Mouse (Mus musculus) layer of hippocampus, adult 11-12 months (tissue): ENCODE measurements around the gene Olfr218.
"Not testable (repeated sequence)": the region's sequence is repeated elsewhere in the genome, so short reads cannot be mapped to it uniquely, and the experiment has no call there.

Source experiments
- DNase-seq: peaks from one replicate; pipeline ENCODE4 v3.0.0; 2022; ENCODE audit warnings: low spot score

Gene Olfr218

DNA sequence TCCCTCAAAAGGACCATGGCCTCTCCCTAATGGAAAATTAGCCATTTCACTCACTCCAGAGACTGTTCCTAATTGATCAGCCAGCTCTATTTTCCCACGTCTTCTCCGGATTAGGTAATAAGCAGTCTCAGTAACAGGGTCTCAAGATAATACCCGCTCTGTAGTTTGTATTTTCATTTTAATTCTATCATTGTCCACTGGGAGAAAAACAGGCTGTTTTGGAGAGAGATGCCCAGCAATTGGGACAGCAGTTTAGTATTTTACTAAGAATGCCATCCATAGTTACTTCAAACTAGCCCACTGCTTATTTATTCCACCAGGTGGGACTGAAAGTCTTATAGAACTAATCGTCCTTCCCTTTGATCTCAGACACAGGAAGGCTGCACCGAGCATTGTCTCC lies at the start of gene Olfr218:
Gene Olfr218, plus strand, starts transcription at position 301 of the 400 bp plus-strand sequence.
- DNase-seq: no peak

DNA sequence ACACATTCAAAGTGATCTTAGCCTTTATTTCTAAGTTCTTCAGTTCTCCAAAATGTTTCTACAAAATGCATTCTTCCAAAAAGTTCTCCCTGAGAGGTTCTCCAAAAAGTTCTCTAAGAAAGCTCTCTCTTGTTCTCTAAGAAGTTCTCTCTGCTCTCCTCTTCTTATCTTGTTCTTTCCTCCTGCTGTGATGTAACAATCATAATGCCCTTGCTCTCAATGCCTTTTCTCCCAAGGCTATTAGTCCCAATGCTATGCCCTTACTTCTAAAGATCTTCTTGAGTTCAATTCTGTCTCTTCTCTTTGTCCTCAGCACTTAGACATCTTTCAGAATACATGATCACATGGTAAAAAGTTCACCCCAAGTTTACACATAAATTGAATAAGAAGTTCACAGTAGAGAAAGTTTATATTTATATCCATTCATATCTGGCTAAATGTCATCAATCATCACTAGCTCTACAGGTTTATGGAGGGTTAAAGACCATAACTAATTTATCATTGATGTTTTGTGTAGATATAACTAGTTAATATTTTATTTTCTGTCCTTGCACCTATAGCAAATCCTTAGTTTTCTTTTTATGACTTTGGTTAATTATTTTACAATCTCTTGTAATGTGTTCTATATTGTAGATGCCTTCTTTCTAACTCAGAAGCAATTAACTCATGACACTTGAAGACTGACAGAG lies 23.3 kb upstream of the Olfr218 start:
- no peak for DNase-seq

DNA sequence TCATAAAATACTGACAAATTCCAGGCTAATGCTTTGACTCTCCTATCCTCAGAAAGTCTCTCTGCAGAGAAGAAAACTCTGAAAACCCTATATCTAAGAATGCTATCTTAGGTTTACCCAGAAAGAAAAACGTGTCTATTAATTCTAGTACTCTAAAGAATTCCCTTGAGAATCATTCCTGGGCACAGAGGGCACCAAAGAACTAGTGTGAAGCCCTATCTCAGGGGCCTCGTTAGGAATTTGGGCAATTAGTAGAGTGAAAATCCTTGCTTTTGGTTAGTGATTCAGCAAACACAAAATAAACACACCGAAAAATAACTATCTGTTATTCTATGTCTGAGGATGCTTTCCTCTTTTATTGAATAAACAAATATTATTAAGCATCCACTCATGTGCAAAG lies 7.1 kb upstream of the Olfr218 start, which contains the start of gene Olfr1406:
Gene Olfr1406, minus strand, starts transcription at position 101 of the 400 bp plus-strand sequence.
- no peak for DNase-seq

DNA sequence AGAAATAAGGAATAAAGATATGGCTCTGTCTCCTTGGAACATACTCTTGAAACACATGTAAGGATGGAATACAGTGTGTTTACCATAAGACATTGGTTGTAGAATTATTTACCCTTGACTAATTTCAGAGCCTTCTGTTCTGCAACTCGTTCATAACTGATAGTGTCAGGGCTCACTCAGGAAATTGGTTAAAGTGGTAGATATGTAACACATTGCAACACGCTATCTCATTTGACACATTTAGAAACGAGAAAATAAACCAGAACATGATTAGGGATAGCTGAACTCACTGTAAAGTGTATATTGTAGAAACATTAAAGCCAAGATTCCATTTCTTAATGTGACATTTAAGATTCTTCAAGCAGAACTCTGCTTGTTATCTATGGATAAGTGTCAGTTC lies 5.5 kb upstream of the Olfr218 start:
- DNase-seq: no peak

DNA sequence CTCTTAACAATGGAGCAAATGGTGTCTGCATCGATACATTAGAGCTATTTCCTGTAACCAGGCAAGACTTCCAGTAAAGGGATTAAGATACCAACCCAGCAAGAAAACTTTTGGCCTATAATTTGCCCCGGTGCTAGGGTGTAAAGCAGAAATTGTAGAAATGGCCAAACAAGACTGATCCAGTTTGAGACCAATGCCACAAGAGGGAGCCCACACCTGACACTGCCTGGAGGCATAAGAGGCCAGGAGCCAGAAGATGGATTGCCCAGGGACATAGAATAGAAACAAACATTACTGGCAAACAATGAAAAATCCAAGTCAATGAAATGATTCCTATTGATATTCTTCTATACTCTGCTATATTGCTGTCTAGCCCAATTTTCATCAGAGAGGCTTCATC lies 1.2 kb upstream of the Olfr218 start:
- no peak for DNase-seq

DNA sequence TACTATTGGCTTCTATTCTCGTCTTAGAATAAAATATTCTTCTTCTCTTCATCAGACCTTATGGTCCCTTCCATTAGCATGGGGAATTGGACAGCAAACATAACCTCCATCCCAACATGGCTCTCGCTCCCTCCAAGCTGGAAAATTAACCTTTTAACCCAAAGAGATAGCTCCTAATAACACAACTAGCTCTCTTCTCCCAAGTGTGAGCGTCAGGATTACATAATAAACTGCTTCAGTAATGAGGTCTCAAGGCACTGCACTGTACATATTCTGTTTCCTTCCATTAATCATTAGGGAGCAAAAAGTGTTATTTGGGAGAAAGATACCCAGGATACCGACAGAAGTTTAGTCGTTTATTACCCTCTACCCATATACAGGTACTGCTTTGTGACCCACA lies 14.5 kb downstream of the Olfr218 start, which contains the start of gene Olfr1404:
Gene Olfr1404, plus strand, starts transcription at position 301 of the 400 bp plus-strand sequence.
- no peak for DNase-seq

DNA sequence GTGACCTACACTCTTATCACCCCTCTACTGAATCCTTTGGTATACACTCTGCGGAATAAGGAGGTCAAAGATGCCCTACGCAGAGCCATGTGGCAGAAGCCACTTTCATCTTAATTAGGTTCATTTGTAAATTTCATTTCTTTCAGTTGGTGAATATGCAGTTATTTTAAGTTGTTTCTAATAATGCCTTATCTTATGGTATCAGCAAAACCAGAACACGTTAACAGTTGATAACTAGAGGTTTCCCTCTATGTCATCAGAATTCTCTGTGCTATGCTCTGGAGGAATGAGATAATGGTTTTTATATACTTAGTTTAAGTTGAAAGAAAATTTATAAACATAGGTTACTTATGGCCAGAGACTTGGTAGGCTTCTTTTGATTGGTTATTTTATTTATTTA lies 18.9 kb downstream of the Olfr218 start:
- DNase-seq: no peak

DNA sequence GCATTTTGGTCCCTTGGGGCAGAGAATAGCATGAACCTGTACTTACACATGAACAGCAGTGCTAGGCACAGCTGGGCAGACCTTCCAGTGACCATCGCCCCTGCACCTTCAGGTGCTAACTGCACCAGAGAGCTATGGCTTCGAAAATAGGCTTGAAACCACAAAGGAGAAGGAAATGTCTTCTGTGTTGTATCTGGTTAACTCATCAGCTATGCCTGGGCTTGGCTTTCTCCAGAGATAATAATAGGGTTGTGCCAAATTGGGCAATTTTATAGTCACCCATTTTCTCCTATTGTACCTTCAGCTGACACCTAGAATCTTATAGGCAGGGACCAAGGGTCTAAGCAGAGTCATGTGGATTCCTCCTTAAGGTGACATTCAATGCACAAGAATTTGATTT lies 29.5 kb downstream of the Olfr218 start, which contains the start of gene Fcer1a:
Gene Fcer1a, minus strand, starts transcription at position 134 of the 400 bp plus-strand sequence.
- DNase-seq: no peak

DNA sequence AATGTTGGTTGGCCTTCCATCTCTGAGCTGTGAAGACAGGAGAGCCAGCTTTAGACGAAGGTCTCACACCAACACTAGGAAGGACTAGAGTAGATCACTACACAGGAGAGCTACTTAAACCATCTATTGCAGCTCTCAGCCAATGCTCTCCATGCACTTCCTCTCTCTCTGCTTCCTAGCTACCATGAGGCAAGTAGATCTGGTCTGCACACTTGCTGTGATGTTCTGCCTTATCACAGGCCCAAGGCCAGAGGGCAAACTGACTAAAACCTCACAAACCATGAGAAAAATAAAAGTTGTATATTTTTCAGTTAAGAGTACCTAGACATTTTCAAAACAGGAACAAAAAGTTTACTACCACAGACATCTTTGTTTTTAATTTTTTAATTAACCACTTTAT lies 39.4 kb downstream of the Olfr218 start:
- DNase-seq: not testable (repeated sequence)

DNA sequence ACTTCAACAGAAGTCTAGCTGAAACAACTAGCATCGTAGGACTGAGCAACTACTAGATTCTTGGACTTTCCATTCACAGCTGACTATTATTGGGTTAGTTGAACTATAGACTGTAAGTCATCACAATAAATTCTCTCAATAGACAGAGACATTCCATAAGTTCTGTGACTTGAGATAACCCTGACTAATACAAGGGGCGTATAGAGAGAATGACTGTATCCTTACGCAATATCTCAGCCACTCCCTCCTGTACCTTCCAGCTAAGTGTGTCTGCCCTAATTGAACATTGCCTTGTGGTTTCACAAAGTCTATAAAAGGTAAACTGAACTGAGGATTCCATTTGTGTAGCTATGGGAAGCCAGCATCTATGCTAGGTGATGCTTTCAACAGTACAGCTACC lies 52.3 kb downstream of the Olfr218 start:
- DNase-seq: no peak
